Mouse (Mus musculus) myocyte (in vitro differentiated cells): Measurements from ENCODE around the gene Cym.

Source experiments
- E2F4 ChIP-seq: IDR thresholded peaks from one replicate; pipeline ENCODE4 v1.6.1; 2011; ENCODE audit warnings: mild to moderate bottlenecking, control low read depth, moderate library complexity; ENCODE audit not compliant: insufficient read depth
- MAX ChIP-seq: IDR thresholded peaks from one replicate; pipeline ENCODE4 v1.6.1; 2011; ENCODE audit warnings: low read depth, mild to moderate bottlenecking, control low read depth
- POLR2A ChIP-seq: IDR thresholded peaks from one replicate; pipeline ENCODE4 v1.6.1; 2011; ENCODE audit warnings: low read depth, mild to moderate bottlenecking, control low read depth, moderate library complexity; ENCODE audit not compliant: insufficient read length

- no peak for TF ChIP-seq E2F4
- no peak for TF ChIP-seq POLR2A
- TF ChIP-seq MAX, result no peak
These were observed 9.7 kb upstream of the Cym start for GRCm38 (mm10) chr3:107231202-107231601.
